Comparison of ENCODE assay signal across 21 mouse cellular contexts in the genomic region with DNA sequence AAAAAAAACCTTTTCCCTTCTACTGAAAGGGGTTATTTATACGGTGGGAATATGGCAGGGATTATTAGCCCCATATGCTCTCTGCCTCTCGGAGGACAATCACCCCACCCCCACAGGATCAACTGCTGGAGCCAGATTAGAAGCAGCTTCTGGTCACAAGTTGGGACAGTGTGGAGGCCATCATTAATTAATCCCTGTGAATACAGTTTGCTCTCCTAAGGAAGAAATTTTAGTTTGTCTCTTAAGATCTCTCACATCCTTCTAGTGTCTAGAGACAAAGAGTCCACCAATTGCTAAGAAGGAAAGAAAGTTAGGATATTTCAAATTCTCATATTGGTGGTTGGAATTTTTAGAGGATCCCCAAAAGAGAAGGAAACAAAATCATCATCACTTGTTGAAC. TPM values are rescaled to one million over a fixed set of nuclear protein-coding genes. Genes with fewer than 3 reads are reported as not detected.
DNase-seq lines count a peak whose midpoint lies in the region; ATAC-seq lines count a peak whose summit lies in the region.
"Had no signal": no experiment of that assay in that cellular context is flagged by ENCODE, and none has a peak within 500 bp of the region (broad histone marks: within the 10 kb centered on the region; RNA-seq: fewer than 3 reads in every experiment).

A gene (minus strand): TSS at position 101 of the 400 bp plus-strand sequence.

- H3K4me2 ChIP-seq in embryonic facial prominence, embryonic 11.5 days (ENCODE audit: low read depth, low read length) = no peak within 1 kb of the TSS

- no peaks in the 10 kb centered on the region for H3K9me3 ChIP-seq in embryonic facial prominence, embryonic 11.5 days (replicated peaks; ENCODE audit: control insufficient read depth, low read length)
- no peaks in the 10 kb centered on the region for H3K9me3 ChIP-seq in embryonic facial prominence, embryonic 10.5 days

- no peak within 1 kb of the TSS for H3K27ac ChIP-seq in embryonic facial prominence, embryonic 11.5 days (replicated peaks; ENCODE audit: low read depth, low read length)
- no peak within 1 kb of the TSS for H3K27ac ChIP-seq in embryonic facial prominence, embryonic 10.5 days (replicated peaks)

- no peak within 1 kb of the TSS for H3K9ac ChIP-seq in embryonic facial prominence, embryonic 11.5 days (replicated peaks; ENCODE audit: low read length)

- H3K4me1 ChIP-seq in embryonic facial prominence, embryonic 11.5 days (ENCODE audit: control insufficient read depth, insufficient read depth, low read length) = no peaks in the 10 kb centered on the region
- H3K4me1 ChIP-seq in embryonic facial prominence, embryonic 10.5 days = no peaks in the 10 kb centered on the region

- H3K27me3 ChIP-seq in embryonic facial prominence, embryonic 11.5 days (ENCODE audit: control insufficient read depth, insufficient read depth, low read length) = no peaks in the 10 kb centered on the region
- H3K27me3 ChIP-seq in embryonic facial prominence, embryonic 10.5 days (replicated peaks; ENCODE audit: low read depth, poor library complexity, severe bottlenecking) = no peaks in the 10 kb centered on the region
- H3K27me3 ChIP-seq: CH12.LX, Patski had no signal

- H3K36me3 ChIP-seq in embryonic facial prominence, embryonic 11.5 days (replicated peaks; ENCODE audit: control insufficient read depth, insufficient read depth, low read depth, low read length) = no peaks in the 10 kb centered on the region
- H3K36me3 ChIP-seq in embryonic facial prominence, embryonic 10.5 days (replicated peaks) = no peaks in the 10 kb centered on the region
- H3K36me3 ChIP-seq: G1E had no signal

- ATAC-seq in embryonic facial prominence, embryonic 11.5 days (replicated peaks; ENCODE audit: insufficient number of reproducible peaks, low FRiP score, low TSS enrichment, low read depth) = no peak
- ATAC-seq: activated CD4-positive, CD25-positive, alpha-beta regulatory T cell, adult 4 months; CD4-positive, CD25-positive, alpha-beta regulatory T cell, adult 4 months; Patski had no signal

- WGBS in embryonic facial prominence, embryonic 11.5 days = 39% methylated on average over 2 of the region's 2 CpGs
- WGBS in embryonic facial prominence, embryonic 10.5 days = 52% methylated on average over 2 of the region's 2 CpGs

- H3K4me3 ChIP-seq in embryonic facial prominence, embryonic 11.5 days (ENCODE audit: low read depth, low read length) = no peak within 1 kb of the TSS
- H3K4me3 ChIP-seq in embryonic facial prominence, embryonic 10.5 days = no peak within 1 kb of the TSS

- peak; percentile 4 for DNase-seq in embryonic facial prominence, embryonic 11.5 days (ENCODE audit: low spot score)
- no peak for DNase-seq in embryonic facial prominence, embryonic 10.5 days (ENCODE audit: low spot score)
- DNase-seq in retina, postnatal 1 day = peak; percentile 4
- DNase-seq in retina, embryonic 14.5 days (ENCODE audit: low spot score) = no peak
- DNase-seq: adrenal gland, adult 2 months; adrenal gland, adult 8-10 months; adrenal gland, postnatal 10 days; adrenal gland, postnatal 14 days; adrenal gland, postnatal 25 days; adrenal gland, postnatal 36 days; B cell, adult 2 months; cerebellum, adult 11 months; cerebellum, adult 11-12 months; cerebellum, adult 18-20 months had no signal

RNA-seq across cellular contexts. Expression of the gene that starts here (rescaled TPM):
- not detected in 2 replicates for polyA plus RNA-seq in embryonic facial prominence, embryonic 11.5 days (2014; fragmentation: Nextera tagmentation; extraction: Ambion mirVana)
- polyA plus RNA-seq in embryonic facial prominence, embryonic 10.5 days (2016; fragmentation: Nextera tagmentation; extraction: Ambion mirVana) = not detected in 2 replicates
- polyA plus RNA-seq: adrenal gland, adult 2 months; brain, embryonic 14.5 days; C2C12; CD4-positive, CD25-positive, alpha-beta regulatory T cell, adult 4 months; G1E; Patski had no signal

Comparison
In these comparisons a context has a peak if more than half of its experiments do, and no peak if none do; other contexts are left out.
1. Peak in DNase-seq in embryonic facial prominence, embryonic 11.5 days; RNA of the gene not detected or under 1 TPM.